Mouse (Mus musculus) splenic B cell, adult 2 months (primary cell): Measurements from ENCODE around the gene P2ry14.
"Not testable (repeated sequence)": the region's sequence is repeated elsewhere in the genome, so short reads cannot be mapped to it uniquely, and the experiment has no call there.

Experiments used
- DNase-seq: peaks from one replicate; pipeline ENCODE4 v3.0.0-alpha.2; 2011; ENCODE audit warnings: low read depth, low spot score
- H3K27me3 ChIP-seq: 2 replicates; pipeline ENCODE4 v1.6.1; 2012; ENCODE audit warnings: mild to moderate bottlenecking, low read length, moderate library complexity, mixed read lengths; ENCODE audit not compliant: control insufficient read depth, poor library complexity, insufficient read depth, severe bottlenecking
- H3K36me3 ChIP-seq: 2 replicates; pipeline ENCODE4 v1.6.1; 2012; ENCODE audit warnings: mild to moderate bottlenecking, low read length, moderate library complexity, mixed read lengths; ENCODE audit not compliant: control insufficient read depth, poor library complexity, insufficient read depth, severe bottlenecking

Gene P2ry14

DNA sequence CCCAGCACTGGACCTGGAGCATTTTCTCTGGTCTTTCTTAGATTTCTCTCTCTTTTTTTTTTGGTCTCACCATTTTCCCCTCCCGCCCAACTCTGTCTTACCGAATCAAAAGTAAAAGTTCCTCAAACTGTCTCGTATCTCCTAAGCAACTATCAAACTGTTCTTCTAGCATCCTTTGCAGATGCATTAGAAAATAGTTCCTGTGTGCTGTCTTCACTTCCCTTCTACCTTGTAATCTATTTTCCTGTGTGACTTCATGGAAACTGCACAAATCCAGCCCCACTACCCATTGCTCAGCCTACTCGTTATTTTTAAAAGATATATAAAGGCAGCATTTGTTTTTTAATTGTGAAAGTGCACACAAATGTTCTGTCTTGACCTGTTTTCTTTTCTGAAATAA is 21.5 kb downstream of the P2ry14 start:
- no peaks in the 10 kb centered on the region for H3K36me3 ChIP-seq
- no peaks in the 10 kb centered on the region for H3K27me3 ChIP-seq
- DNase-seq = peak; percentile 68

DNA sequence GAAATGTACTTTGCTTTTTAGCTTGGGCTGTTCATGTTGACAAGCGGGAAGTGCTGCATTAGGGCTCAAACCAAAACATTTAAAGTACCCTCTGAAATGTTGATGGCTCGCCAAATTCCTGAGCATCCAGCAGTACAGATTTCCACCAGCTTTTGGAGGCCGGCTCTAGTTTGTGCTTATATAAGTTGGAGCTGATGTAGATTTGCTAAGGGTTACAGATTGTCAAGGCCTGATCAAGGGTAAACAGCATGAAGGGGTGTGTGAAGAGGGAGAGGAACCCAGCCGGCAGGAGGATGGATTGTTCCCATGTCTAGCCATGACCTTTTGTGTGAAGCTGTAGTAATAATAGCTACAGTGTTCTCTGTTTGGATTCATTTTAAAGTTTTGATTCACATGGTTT is 22.3 kb downstream of the P2ry14 start:
- DNase-seq = no peak
- no peaks in the 10 kb centered on the region for H3K36me3 ChIP-seq
- no peaks in the 10 kb centered on the region for H3K27me3 ChIP-seq

- Histone ChIP-seq H3K36me3 (no peaks in the 10 kb centered on the region), H3K27me3 (no peaks in the 10 kb centered on the region)
- DNase-seq = peak; percentile 32
Observed at GRCm38 (mm10) chr3:59130431-59130830, 23.0 kb downstream of the P2ry14 start.

DNA sequence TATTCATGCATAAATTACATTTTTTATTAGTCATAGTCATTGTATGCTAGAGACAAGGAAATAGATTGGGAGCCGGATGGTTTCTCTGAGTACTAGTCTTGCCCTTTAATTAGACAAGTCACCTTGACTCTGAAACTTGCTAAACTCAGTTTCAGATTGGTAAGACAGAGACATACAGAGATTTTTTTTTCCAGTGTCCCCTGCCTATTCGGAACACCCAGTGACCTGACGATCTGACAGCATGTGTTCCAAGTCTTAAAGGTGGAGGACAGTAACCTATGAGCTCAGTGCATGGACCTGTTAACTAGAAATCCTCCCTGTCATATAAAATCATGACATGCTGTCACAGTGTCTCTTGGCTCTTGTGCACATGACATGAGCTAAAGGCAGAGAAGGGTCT is 23.9 kb downstream of the P2ry14 start:
- H3K36me3 ChIP-seq = no peaks in the 10 kb centered on the region
- H3K27me3 ChIP-seq = no peaks in the 10 kb centered on the region
- no peak for DNase-seq

DNA sequence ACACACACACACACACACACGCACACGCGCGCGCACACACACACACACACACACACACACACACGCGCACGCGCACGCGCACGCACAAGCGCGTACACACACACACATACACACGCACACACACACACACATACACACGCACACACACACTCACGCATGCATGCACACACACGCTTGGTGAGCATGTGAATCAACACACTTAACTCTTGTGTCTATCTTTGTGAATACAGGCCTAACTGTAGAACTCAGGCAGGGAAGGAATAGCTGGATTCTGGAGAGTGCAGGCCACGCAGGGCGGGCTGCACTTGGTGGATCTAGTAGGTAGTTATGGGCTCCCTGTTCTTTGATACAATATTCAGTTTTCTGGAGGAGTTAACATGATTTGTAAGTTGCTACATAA is 24.7 kb downstream of the P2ry14 start:
- Histone ChIP-seq H3K27me3 (no peaks in the 10 kb centered on the region), H3K36me3 (no peaks in the 10 kb centered on the region)
- no peak for DNase-seq

DNA sequence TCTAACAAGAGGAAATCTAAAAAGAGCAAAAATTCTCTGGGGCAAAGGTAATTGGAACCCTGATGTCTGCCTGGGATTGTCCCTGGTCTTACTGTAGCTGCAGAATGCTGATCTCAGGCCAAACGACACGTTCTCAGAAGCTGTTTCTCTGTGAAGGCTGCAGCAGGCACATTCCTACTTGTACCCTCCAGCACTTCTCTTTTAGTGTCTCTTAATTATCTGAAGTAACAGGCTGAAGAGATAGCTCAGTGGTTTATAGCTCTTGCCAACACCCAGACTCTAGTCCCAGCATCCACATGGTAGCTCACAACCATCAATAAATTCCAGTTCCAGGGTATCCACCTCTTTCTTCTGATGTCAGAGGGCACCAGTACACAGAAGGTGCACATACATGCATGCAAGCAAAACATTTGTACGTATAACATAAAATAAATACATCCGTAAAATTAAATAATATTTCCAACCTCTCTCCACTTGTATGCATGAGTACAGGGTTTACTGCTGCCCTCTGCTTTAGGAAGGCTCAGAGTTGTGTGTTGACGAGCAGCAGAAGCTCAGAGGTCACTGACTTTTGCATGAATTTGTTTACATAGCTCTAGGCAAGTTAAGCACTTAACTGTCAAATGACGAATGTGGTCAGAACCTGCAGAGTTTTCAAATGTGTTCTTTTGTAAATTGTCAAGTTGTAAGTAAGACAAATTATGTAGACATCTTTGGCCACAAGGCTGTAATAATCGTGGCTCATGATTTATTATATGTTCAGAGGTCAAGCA is 27.4 kb downstream of the P2ry14 start:
- Histone ChIP-seq H3K27me3 (no peaks in the 10 kb centered on the region), H3K36me3 (no peaks in the 10 kb centered on the region)
- DNase-seq = no peak

GRCm38 (mm10) chr3:59125022-59125421 is 28.4 kb downstream of the P2ry14 start:
- Histone ChIP-seq H3K36me3 (no peaks in the 10 kb centered on the region), H3K27me3 (no peaks in the 10 kb centered on the region)
- no peak for DNase-seq

- no peaks in the 10 kb centered on the region for H3K36me3 ChIP-seq
- DNase-seq = no peak
- H3K27me3 ChIP-seq = no peaks in the 10 kb centered on the region
Observed at GRCm38 (mm10) chr3:59121780-59122449, 31.5 kb downstream of the P2ry14 start.

DNA sequence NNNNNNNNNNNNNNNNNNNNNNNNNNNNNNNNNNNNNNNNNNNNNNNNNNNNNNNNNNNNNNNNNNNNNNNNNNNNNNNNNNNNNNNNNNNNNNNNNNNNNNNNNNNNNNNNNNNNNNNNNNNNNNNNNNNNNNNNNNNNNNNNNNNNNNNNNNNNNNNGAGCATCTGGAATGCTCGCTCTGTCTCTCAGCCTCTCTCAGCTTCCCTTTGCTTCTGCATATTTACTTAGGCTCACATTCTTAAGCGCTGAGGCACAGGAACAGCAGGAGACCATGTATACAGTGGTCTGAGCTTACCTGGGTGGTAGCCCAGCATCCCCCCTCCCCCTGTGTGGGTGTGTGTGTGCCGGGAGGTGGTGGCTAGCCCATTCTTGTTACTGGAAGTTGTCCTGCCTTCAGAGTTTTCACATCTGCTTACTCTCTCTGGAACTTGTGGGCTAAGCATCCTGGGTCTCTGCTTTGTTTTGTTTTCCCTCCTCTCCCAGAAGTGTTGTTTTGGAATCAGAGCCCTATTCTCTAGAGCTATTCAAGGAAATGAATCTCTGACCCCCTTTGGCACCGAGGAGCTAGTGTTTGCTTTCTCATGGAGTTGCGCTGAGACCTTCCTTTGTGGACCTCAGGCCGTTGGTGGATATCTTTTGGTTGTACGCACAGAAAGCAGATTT is 32.2 kb downstream of the P2ry14 start:
- DNase-seq = no peak
- Histone ChIP-seq H3K36me3 (no peaks in the 10 kb centered on the region), H3K27me3 (no peaks in the 10 kb centered on the region)

- Histone ChIP-seq H3K27me3 (no peaks in the 10 kb centered on the region), H3K36me3 (no peaks in the 10 kb centered on the region)
- DNase-seq = peak; percentile 53
Observed at GRCm38 (mm10) chr3:59113973-59114517, 39.4 kb downstream of the P2ry14 start.

DNA sequence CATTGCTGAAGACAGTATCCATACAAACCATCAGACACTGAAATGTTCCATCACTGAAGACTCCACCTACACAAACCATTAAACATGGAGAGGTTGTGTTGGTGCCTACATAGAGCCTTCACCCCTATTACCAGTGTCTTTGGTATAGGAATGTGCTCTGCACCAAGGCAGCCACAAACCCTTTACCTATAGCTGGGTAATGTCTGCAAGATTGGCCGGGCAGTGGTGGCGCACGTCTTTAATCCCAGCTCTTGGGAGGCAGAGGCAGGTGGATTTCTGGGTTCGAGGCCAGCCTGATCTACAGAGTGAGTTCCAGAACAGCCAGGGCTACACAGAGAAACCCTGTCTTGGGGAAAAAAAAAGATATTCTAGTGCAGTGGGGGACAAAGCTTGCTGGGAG is 40.1 kb downstream of the P2ry14 start:
- H3K27me3 ChIP-seq, DNase-seq: not testable (repeated sequence)

GRCm38 (mm10) chr3:59111944-59112343 is 41.5 kb downstream of the P2ry14 start:
- no peak for DNase-seq
- Histone ChIP-seq H3K36me3 (no peaks in the 10 kb centered on the region), H3K27me3 (no peaks in the 10 kb centered on the region)

More for the DNA sequence above, 40.1 kb downstream of the P2ry14 start:
- not testable (repeated sequence) for H3K36me3 ChIP-seq

GRCm38 (mm10) chr3:59109834-59110233 is 43.6 kb downstream of the P2ry14 start:
- H3K27me3 ChIP-seq, DNase-seq, H3K36me3 ChIP-seq: not testable (repeated sequence)

DNA sequence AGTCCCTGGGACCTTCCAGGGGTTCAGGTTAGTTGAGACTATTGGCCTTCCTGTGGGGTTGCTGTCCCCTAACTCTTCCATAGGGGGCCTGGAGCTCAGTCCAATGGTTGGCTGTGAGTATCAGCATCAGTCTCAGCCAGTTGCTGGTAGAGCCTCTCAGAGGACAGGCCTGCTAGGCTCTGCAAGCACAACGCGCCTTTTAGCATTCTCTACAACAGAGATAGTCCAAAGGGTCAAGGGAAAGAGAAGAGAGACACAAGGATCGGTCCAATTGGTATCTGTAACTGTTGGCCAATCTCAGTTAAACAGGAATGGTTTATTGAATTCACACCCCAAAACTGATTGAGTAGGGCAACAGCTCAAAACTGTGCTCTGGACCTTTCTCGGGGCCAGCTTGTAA is 46.0 kb downstream of the P2ry14 start:
- H3K27me3 ChIP-seq = no peaks in the 10 kb centered on the region

GRCm38 (mm10) chr3:59104462-59104861 is 49.0 kb downstream of the P2ry14 start:
- no peaks in the 10 kb centered on the region for H3K27me3 ChIP-seq

More for the DNA sequence above, 46.0 kb downstream of the P2ry14 start:
- H3K36me3 ChIP-seq = no peaks in the 10 kb centered on the region
- DNase-seq = no peak

More at GRCm38 (mm10) chr3:59104462-59104861, 49.0 kb downstream of the P2ry14 start:
- no peaks in the 10 kb centered on the region for H3K36me3 ChIP-seq
- DNase-seq = peak; percentile 13
